Mouse (Mus musculus) left cerebral cortex, postnatal 14 days (tissue): Measurements from ENCODE around the gene Csnk1g1. TPM values are rescaled to one million over a fixed set of nuclear protein-coding genes. Genes with fewer than 3 reads are reported as not detected.

ENCODE experiments used
- DNase-seq, 2 experiments: peaks; one replicate each; pipeline ENCODE4 v3.0.0; 2021 to 2022; ENCODE audit warnings: low spot score in 2 of 2, mixed read lengths in 1 of 2
- intact Hi-C: fragments of 180-260 bp; cut with DNase I; formaldehyde crosslinking; loops from one replicate; pipeline ENCODE4 v1.15.1; 2025
- total RNA-seq, 2 experiments: library from RNA; stranded (reverse); gene quantifications; 2 replicates each; pipeline ENCODE4 v1.2.3; 2021

Csnk1g1 gene
- total RNA-seq, 2 experiments from 2014 or later: 41.4 to 47.4 TPM

DNA sequence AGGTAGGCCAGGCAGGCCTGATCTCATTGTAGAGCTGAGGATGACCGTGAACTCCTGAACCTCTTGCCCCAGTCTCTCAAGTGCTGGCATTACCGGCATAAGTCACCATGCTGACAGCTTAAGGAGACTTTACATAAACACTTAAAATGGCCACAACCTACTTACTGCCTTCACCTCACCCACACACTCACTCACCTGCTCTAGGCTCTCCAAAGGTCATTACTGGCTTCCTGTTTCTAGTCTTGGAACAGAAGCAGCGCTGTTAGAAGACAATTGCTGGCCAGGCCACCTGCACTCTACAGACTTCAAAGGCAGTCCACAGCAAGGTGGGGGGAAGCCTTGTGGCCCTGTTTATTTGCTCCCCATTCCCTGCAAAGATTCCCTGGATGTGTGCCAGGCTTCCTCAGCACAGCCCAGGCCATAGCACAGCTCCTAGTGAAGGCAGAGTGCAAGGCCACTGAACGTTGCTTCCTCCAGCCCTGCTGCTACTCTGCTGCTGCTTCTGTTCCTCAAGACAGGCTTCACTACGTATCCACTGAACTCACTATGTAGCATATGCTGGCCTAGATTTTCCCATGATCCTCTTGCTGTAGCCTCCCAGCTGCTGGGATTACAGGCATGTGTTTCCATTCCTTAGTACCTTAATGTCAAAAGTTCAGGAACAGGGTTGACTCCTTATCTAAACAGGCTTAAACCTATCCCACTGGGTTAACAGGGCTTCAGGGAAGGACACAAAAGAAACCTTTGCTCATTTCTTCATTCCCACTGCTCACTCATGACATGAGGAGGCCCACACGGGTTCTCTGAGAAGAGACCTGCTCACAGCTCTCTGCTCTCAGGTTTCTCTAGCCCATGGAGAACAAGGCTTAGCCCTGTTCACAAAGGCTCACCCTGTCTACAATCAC is 182.9 kb downstream of the Csnk1g1 start:
- no peak for DNase-seq
- intact Hi-C loops: no loop called here

DNA sequence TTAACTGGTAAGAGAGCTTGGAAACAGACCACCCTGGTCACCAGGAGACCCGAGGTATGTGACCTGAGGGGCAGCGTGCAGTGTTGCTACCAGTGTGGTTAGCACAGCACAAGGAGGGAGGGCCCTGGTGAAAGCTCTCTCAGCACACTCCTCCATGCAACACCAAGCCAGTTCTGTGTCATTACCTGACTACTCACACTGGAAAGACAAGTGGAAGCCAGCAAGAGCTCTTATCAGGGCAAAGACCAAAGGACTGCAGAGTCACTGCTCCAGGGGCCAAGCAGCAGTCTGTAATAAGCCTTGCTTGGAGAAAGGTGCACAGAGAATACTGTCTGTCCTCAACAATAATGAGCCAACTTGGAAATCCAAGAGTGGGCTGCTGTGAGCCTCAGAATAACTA is 183.9 kb downstream of the Csnk1g1 start:
- no peak for DNase-seq
- intact Hi-C loops: no loop called here

Other genes starting within 250 kb of the Csnk1g1 start
- gene Oaz2, start 240.9 kb upstream of the Csnk1g1 start, total RNA-seq: 100 to 1,000 TPM; 240 to 243 TPM
- gene Zfp609, start 81.4 kb upstream of the Csnk1g1 start, total RNA-seq: 10 to 100 TPM; 38.1 to 38.4 TPM
- 1 to 10 TPM in 1 of 2 experiments, under 1 TPM in 1; 0.66 to 1.2 TPM for gene Pclaf, start 18.7 kb upstream of the Csnk1g1 start, total RNA-seq
- gene Trip4, start 130 bp upstream of the Csnk1g1 start, total RNA-seq: 10 to 100 TPM; 33.4 to 35.6 TPM
- 100 to 1,000 TPM; 231 to 238 TPM for gene Ppib, start 151.3 kb downstream of the Csnk1g1 start, total RNA-seq
- gene Snx22, start 160.8 kb downstream of the Csnk1g1 start, total RNA-seq: 1 to 10 TPM; 3.3 to 4.4 TPM
- 10 to 100 TPM; 51.6 to 56.3 TPM for gene Snx1, start 217.7 kb downstream of the Csnk1g1 start, total RNA-seq
- gene Ciao2a, start 217.7 kb downstream of the Csnk1g1 start, total RNA-seq: 10 to 100 TPM; 26.8 to 28.0 TPM
- 1 to 10 TPM; 2.4 to 5.8 TPM for gene Dapk2, start 249.3 kb downstream of the Csnk1g1 start, total RNA-seq